Mouse (Mus musculus): Measurements from ENCODE around the gene Map1b. TPM values are rescaled to one million over a fixed set of nuclear protein-coding genes. Genes with fewer than 3 reads are reported as not detected.

The Map1b gene
- polyA plus RNA-seq, 1 experiment from 2014 or later: 10.1 TPM

DNA sequence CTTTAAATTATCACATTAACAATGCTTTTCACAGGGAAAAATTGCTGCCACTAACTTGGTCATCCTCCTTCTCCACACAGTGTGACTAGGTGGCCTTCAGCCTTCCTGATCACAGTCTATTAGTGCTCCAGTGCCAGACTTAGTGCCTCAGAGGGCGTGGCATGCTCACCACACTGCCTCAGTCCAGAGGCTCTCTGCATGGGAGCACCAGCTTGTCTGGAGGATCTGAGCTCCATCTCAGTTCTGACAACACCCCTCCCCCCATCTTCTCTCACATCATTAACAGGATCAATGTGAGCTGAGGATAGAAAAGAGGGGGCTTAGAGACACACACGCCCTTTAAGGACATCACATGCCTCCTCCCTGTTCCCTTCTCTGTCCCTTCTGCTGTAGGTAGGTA, 50.3 kb downstream of the Map1b start:
- ATAC-seq: no peak
- no peaks in the 10 kb centered on the region for H3K27me3 ChIP-seq
- in situ Hi-C loops (cut with MboI; ENCODE audit: low pct_unique_long_range_greater_than_20kb): no loop called here
- ChIA-PET CTCF (interaction anchor here (1.1 kb wide), 1 partner anchor 362 kb away, joined by 3 read pairs; no protein-coding TSS in a partner anchor), POLR2A (no interaction called here)
- no peak for DNase-seq (ENCODE audit: low read depth, low spot score)
- TF ChIP-seq CTCF (IDR thresholded peaks at IDR 0.05): no peak

DNA sequence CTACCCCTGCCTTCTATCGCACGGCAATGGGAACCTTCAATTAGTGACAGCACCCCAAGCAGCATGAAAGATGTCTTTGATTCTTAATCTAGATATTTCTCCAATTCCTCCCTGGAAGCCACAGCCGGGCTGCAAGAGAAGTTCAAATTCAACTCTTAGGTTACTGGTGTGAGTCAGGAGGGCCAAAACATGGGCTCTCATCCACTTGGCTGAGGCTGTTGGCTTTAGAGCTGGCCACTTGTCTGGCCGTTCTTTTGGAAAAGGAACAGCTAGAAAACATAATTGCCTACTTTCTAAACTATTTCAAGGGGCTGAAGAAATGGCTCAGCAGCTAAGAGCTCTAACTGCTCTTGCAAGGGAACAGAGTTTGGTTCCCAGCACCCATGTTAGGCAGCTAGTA, 51.8 kb downstream of the Map1b start:
- no peaks in the 10 kb centered on the region for H3K27me3 ChIP-seq
- TF ChIP-seq CTCF (IDR thresholded peaks at IDR 0.05): no peak
- ATAC-seq (no peak), DNase-seq (ENCODE audit: low read depth, low spot score) (no peak)
- ChIA-PET POLR2A (no interaction called here), CTCF (no interaction called here)
- in situ Hi-C loops (cut with MboI; ENCODE audit: low pct_unique_long_range_greater_than_20kb): no loop called here

DNA sequence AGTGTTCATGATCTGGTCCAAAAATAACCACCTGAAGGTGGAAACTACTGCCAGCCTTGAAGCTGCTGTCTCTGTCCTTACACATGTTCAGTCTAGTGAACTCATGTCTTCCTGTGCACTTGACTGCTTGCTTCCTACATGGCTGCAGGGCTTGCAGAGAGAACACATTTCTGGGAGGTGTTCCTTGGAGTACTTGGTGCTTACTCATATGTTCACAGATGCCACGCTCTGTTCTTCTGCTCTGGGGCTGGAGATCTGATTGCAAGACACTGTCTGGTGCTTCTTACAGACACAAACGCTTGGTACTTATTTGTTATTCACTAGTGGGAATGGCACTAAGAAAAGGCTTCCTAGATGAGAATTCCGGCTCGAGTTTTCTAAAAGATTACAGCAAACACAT, 54.5 kb downstream of the Map1b start:
- in situ Hi-C loops (cut with MboI; ENCODE audit: low pct_unique_long_range_greater_than_20kb): no loop called here
- DNase-seq (ENCODE audit: low read depth, low spot score): no peak
- ATAC-seq: no peak
- ChIA-PET CTCF (no interaction called here), POLR2A (no interaction called here)
- no peaks in the 10 kb centered on the region for H3K27me3 ChIP-seq
- TF ChIP-seq CTCF (IDR thresholded peaks at IDR 0.05): no peak

DNA sequence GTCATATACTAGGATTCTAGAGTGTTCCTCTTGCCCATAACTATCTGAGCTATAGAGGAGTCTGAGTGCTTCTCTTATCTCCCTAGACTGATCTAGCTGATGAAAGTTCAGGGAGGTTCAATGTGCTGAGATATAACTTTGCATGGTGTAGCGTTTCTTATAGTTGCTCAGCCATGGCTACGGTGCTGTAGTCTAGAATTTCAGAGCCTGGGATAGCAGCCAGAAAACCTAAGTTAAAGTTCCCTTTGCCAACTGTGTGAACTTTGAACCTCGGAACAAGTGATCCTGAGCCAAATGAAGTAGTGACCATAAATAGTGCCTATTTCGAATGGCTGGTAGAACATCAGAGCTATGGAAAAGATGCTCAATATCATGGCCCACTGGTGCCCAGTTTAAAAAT, 56.7 kb downstream of the Map1b start:
- DNase-seq (ENCODE audit: low read depth, low spot score): no peak

DNA sequence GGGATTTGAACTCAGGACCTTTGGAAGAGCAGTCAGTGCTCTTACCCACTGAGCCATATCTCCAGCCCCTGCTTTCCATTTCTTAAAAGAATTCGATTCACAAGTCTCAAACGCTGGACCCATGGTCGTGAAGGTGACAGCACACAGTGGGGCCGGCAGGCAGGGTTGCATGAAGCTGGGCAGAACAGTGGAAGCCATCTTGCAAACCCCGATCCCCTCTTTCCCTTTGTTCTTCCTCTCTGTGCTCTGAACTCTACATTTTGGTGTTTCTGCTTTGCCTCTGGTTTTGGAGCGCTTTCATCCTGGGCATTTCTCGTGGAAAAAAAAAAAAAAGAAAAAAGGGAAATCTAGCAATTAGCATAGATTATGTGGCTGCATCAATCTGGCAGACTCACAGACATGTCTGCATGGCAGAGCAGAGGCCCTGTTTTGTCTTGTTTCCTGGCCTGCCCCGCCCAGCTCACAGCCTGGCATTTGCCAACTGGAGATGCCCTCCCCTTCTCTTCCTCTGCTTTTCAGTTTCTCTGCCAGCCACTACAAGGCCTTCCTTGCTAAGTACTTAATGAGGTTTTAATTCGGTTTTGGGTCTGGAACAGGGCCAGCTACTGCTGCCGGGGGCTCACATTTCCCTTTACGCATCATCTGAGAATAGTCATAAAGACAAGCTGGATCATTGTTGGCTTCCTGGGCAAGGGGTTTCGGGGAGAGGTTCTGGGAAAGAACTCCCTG, 57.5 kb downstream of the Map1b start:
- ChIA-PET POLR2A (no interaction called here), CTCF (interaction anchor here (1.1 kb wide), 2 partner anchors 17 to 46 kb away, joined by 3 read pairs; no protein-coding TSS in a partner anchor)
- no peak for ATAC-seq
- no peak for DNase-seq (ENCODE audit: low read depth, low spot score)
- H3K27me3 ChIP-seq: no peaks in the 10 kb centered on the region
- in situ Hi-C loops (cut with MboI; ENCODE audit: low pct_unique_long_range_greater_than_20kb): no loop called here
- TF ChIP-seq CTCF (IDR thresholded peaks at IDR 0.05): no peak

More for the DNA sequence above, 56.7 kb downstream of the Map1b start:
- ChIA-PET POLR2A (no interaction called here), CTCF (interaction anchor here (1.1 to 1.2 kb wide), 3 partner anchors 10 to 47 kb away, joined by 3 read pairs; no protein-coding TSS in a partner anchor)
- H3K27me3 ChIP-seq: no peaks in the 10 kb centered on the region
- ATAC-seq: no peak
- in situ Hi-C loops (cut with MboI; ENCODE audit: low pct_unique_long_range_greater_than_20kb): no loop called here
- no peak for TF ChIP-seq CTCF (IDR thresholded peaks at IDR 0.05)

- no peaks in the 10 kb centered on the region for H3K27me3 ChIP-seq
- TF ChIP-seq CTCF (IDR thresholded peaks at IDR 0.05): no peak
These were observed 61.4 kb downstream of the Map1b start for GRCm38 (mm10) chr13:99454977-99455376.

GRCm38 (mm10) chr13:99452444-99452843, 63.9 kb downstream of the Map1b start:
- no peak for DNase-seq (ENCODE audit: low read depth, low spot score)
- ChIA-PET CTCF (no interaction called here), POLR2A (no interaction called here)
- in situ Hi-C loops (cut with MboI; ENCODE audit: low pct_unique_long_range_greater_than_20kb): no loop called here
- ATAC-seq: no peak
- no peak for TF ChIP-seq CTCF (IDR thresholded peaks at IDR 0.05)
- no peaks in the 10 kb centered on the region for H3K27me3 ChIP-seq

More at GRCm38 (mm10) chr13:99454977-99455376, 61.4 kb downstream of the Map1b start:
- DNase-seq (ENCODE audit: low read depth, low spot score): no peak
- POLR2A ChIA-PET: no interaction called here
- CTCF ChIA-PET: interaction anchor here (0.7 kb wide), 1 partner anchor 14 kb away, joined by 3 read pairs; no protein-coding TSS in a partner anchor
- no peak for ATAC-seq
- in situ Hi-C loops (cut with MboI; ENCODE audit: low pct_unique_long_range_greater_than_20kb): no loop called here

DNA sequence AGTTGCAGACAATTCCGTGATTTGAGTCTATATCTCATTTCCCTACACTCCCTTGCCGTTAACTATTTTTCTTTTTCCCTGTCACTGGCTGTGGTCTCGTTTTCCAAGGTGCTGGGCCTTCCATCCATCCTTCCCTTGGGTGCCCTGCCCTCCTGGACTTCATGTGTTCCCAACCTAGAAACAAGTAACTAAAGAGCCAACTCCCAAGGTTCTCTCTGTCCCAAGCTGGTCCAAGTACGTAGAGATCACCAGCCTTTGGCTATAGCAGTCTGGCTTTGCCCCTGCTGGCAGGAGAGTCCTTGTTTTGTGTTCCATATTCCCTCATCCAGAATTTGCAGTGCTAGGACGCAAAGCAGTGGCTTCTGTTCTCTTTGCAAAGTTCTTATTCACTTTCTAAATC, 65.1 kb downstream of the Map1b start:
- in situ Hi-C loops (cut with MboI; ENCODE audit: low pct_unique_long_range_greater_than_20kb): no loop called here

DNA sequence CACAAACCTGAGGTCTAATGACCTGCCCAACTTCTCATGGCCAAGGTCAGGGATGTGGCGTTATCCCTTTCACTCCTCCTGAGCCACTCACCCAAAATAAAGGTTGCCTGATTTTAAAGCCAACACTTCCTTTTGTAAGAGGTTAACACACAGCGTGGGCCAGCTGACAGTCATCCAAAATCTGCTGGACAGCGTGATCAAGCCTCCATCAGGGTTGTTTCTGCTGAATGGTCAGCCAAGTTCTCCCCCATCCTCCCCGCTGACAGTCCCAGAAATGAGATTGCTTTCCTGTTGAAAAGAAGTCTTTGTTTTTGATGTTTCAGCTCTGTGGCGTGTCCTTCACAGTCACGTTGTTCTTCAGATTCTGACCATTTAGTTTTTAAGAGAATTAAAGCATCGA, 65.6 kb downstream of the Map1b start:
- ATAC-seq: no peak
- ChIA-PET POLR2A (no interaction called here), CTCF (no interaction called here)
- no peaks in the 10 kb centered on the region for H3K27me3 ChIP-seq
- in situ Hi-C loops (cut with MboI; ENCODE audit: low pct_unique_long_range_greater_than_20kb): no loop called here
- no peak for DNase-seq (ENCODE audit: low read depth, low spot score)
- TF ChIP-seq CTCF (IDR thresholded peaks at IDR 0.05): no peak

More for the DNA sequence above, 65.1 kb downstream of the Map1b start:
- H3K27me3 ChIP-seq: no peaks in the 10 kb centered on the region
- ATAC-seq (no peak), DNase-seq (ENCODE audit: low read depth, low spot score) (no peak)
- no peak for TF ChIP-seq CTCF (IDR thresholded peaks at IDR 0.05)
- CTCF ChIA-PET: no interaction called here
- POLR2A ChIA-PET: no interaction called here

GRCm38 (mm10) chr13:99449547-99449946, 66.8 kb downstream of the Map1b start:
- ChIA-PET POLR2A (interaction anchor here (0.7 kb wide), 1 partner anchor 509 kb away, joined by 3 read pairs; no protein-coding TSS in a partner anchor), CTCF (no interaction called here)
- no peak for TF ChIP-seq CTCF (IDR thresholded peaks at IDR 0.05)
- DNase-seq (ENCODE audit: low read depth, low spot score) (no peak), ATAC-seq (no peak)
- H3K27me3 ChIP-seq: no peaks in the 10 kb centered on the region
- in situ Hi-C loops (cut with MboI; ENCODE audit: low pct_unique_long_range_greater_than_20kb): no loop called here

DNA sequence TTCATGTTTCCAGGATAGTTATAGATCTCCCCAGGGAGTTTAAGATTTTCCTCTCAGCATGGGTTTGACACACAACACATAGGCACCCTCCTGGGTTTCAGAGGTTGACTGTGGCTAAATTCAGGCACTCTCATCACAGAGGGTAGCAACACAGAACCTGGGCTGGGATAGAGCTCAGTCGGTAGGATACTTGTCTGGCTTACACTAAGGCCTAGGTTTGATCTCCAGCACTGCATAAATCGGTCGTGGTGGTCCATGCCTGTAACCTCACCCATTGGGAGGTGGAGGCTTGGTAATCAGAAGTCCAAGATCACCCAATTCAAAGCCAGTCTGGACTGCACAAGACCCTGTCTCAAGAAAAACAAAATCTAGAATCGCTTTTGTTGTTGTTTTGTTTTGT, 68.1 kb downstream of the Map1b start:
- no peak for ATAC-seq
- H3K27me3 ChIP-seq: no peaks in the 10 kb centered on the region
- CTCF ChIA-PET: interaction anchor here (0.8 to 1.0 kb wide), 2 partner anchors 9 to 29 kb away, joined by 3 read pairs; no protein-coding TSS in a partner anchor
- DNase-seq (ENCODE audit: low read depth, low spot score): no peak
- TF ChIP-seq CTCF (IDR thresholded peaks at IDR 0.05): no peak
- in situ Hi-C loops (cut with MboI; ENCODE audit: low pct_unique_long_range_greater_than_20kb): no loop called here
- POLR2A ChIA-PET: no interaction called here
